Mouse (Mus musculus) testis, adult 10 weeks (tissue): ENCODE data around the gene Mif4gd. TPM values are rescaled to one million over a fixed set of nuclear protein-coding genes. Genes with fewer than 3 reads are reported as not detected.

Source experiments
- polyA plus RNA-seq: library from polyadenylated mRNA; stranded (reverse); fragments of 350-450 nt; fragmentation: Illumina TruSeq; extraction: RNeasy Lipid Tissue Mini Kit (QIAGEN cat#74804); gene quantifications from one replicate; pipeline ENCODE4 v1.2.3, GENCODE M21; 2014; ENCODE audit warnings: low read depth, low replicate concordance

The Mif4gd gene
- 80.0 TPM for polyA plus RNA-seq

DNA sequence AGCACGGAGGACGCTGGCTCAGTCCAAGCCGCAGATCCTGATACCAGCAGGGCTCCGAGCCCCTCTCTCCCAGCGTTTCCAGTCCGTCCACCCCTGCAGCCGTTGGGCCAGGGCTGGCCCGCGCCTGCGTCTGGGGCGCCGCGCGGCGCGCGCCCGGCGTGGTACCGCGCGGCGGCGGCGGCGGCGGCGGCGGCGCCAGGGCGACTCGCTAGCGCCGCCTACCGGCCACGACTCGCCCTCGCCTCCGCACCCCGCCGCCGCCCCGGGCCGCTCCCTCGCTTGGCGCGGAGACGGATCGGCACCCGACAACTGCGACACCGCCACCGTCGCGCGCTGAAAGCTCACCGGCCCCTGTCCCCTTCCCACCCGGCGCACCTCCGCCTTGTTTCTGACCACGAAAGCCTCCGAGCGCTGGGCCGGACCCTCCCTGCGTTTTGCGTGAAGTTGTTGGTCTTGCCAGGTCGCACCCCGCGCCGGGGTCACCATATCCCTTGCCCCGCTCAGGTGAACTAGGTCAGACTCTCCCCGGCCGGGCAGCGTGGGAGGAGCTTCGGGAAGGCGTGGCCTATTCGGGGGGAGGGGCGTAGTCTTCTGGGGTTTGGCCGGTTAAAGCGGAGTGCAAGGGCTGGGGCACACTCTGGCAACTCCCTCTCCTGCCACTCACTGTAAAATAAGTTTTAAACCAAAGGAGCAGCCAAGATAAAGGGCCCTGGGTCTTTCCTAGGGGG lies at the start of gene Mif4gd:
Gene Mif4gd (minus strand): TSS at position 560 of the 728 bp plus-strand sequence.

DNA sequence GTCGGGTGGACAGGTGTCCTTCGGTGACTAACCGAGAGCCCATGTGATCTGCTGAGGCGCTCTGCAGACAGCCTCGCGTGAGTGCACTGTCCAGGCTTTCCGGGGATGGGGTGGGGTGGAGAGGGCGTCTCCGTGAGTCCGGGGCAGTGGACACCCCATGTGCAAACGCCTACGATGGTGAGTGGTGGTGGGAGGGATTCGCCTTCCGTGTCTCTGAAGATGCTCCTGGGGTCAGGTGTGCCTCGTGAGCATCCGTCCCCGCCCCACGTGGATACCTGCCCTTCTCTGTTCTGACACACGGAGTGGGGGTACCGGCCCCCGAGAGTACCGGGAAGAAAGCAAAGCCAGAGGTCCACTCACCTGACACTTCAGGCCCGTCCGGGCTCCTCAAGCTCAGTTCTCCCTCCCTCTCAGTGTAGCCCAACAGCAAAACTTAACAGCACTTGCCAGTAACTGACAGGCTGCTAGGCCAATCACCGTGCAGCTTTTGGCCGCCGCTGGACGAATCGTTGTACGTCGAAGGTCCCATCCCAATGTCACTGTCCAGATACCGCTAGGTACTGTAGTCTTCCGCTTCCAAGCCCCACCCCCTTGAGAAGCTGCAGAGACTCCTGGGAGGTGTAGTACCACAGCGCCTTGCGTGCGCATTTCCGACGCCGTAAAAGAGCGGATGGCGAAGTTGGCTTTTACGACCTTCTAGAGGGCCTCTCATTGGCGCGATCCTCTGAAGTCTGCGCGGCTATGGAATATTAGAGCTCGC lies 15.1 kb upstream of the Mif4gd start, which contains the start of gene Slc25a19:
Gene Slc25a19 (minus strand): TSS at position 591 of the 760 bp plus-strand sequence.

DNA sequence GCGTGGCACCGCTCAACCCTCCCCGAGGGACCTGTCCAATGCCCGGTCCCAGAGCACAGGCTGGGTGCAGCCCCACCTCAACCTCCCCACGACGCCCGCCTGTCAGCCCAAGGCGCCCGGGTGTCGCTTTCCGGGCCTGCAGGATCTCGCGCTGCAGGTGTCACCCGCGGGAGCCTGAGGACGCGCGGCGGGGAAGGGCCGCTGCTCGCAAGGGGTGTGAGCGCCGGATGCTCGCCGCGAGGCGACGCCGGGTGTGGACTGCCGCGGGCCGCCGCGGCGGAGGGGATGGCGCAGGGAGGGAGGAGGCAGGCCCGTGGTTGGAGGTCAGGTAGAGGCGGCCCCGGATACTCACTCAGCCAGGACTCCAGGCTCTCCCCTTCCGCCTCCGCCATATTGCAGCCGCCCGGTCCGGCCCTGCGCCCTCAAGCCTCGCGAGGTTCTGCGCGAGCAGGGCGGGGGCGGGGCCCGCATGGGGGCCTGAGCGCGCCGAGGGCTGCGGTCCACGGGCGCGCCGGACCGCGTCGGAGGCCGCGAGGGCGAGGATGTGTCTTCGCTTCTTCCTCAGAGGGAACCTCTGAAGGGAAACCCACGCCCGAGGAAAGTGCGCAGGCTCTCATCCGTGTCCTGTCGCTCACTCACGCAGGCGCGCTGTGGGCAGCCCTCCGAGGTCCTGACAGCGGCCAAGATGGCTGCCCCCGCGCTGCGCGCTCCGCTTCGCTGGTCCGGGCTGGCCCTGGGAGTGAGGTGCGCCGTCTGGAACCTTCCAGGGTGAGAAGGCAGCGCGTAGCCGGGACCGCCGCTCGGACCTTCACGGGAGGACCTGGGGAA lies 9.1 kb downstream of the Mif4gd start, which contains the start of the genes Mrps7 and Gga3:
Gene Mrps7 (plus strand): TSS at position 450 of the 828 bp plus-strand sequence.
Gene Gga3 (minus strand): TSS at position 576 of the 828 bp plus-strand sequence.

DNA sequence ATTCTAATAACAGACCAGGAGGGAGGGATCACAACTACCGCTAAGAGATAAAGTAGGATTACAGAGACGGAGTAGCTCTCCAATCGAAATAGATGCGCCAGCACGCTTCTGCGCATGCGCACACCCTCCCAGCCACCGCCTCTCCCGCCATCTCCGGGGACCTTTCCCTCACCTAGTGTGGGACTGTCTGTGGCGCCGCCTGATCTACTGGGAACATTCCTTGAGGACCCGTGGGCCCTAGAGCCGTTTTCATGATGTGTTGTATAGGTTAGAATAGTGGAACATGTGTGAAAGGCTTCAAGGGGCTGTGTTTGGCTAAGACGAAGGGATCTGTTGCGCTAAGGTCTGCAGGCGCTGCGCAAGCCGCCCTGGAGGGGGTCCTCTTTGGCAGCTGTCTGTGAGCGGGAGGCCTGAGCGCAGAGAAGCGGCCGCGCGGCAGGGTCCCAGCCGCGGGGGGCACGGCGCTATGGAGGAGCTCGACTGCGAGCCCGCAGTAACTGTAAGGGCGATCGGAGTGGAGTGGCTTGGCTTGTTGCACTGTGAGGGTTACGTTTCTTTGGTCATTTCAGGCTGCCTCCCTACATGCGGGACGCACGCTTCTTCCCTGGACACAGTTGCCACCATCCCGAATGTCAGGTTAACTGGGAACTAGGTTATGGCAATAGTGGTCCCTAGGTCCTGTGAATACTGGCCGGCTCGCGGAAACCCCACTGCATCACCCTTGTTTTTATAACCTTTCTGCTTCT lies 48.5 kb downstream of the Mif4gd start, which contains the start of gene Nup85:
Gene Nup85 (plus strand): TSS at position 371 of the 746 bp plus-strand sequence.

Other genes starting within 250 kb of the Mif4gd start
- gene Hid1, start 245.2 kb downstream of the Mif4gd start, polyA plus RNA-seq, result not detected
- 0.29 TPM for gene Cdr2l, start 231.1 kb downstream of the Mif4gd start, polyA plus RNA-seq
- gene Mrpl58, start 209.2 kb downstream of the Mif4gd start, polyA plus RNA-seq, result 6.3 TPM
- gene Atp5h, start 193.0 kb downstream of the Mif4gd start, polyA plus RNA-seq, result 319 TPM
- gene Kctd2, start 192.8 kb downstream of the Mif4gd start, polyA plus RNA-seq, result 9.7 TPM
- gene Trim80, start 172.4 kb downstream of the Mif4gd start, polyA plus RNA-seq, result 17.4 TPM
- gene Slc16a5, start 150.5 kb downstream of the Mif4gd start, polyA plus RNA-seq, result 0.52 TPM
- gene Armc7, start 137.3 kb downstream of the Mif4gd start, polyA plus RNA-seq, result 0.41 TPM
- gene Nt5c, start 121.1 kb downstream of the Mif4gd start, polyA plus RNA-seq, result 2.5 TPM
- gene Jpt1, start 98.6 kb downstream of the Mif4gd start, polyA plus RNA-seq, result 114 TPM
- 627 TPM for gene Sumo2, start 76.7 kb downstream of the Mif4gd start, polyA plus RNA-seq
- 39.0 TPM for gene Nup85, start 48.5 kb downstream of the Mif4gd start, polyA plus RNA-seq
- 2.1 TPM for gene Mrps7, start 9.0 kb downstream of the Mif4gd start, polyA plus RNA-seq
- gene Gga3, start 8.9 kb downstream of the Mif4gd start, polyA plus RNA-seq, result 4.0 TPM
- gene Slc25a19, start 15.3 kb upstream of the Mif4gd start, polyA plus RNA-seq, result 1.8 TPM
- gene Grb2, start 95.6 kb upstream of the Mif4gd start, polyA plus RNA-seq, result 12.9 TPM
- 1.6 TPM for gene Tmem94, start 152.5 kb upstream of the Mif4gd start, polyA plus RNA-seq
- 0.13 TPM for gene Caskin2, start 200.7 kb upstream of the Mif4gd start, polyA plus RNA-seq
- not detected for gene Tsen54, start 201.8 kb upstream of the Mif4gd start, polyA plus RNA-seq
- not detected for gene Llgl2, start 211.1 kb upstream of the Mif4gd start, polyA plus RNA-seq
- 1.1 TPM for gene Myo15b, start 245.4 kb upstream of the Mif4gd start, polyA plus RNA-seq